Mouse (Mus musculus) heart, postnatal 0 days (tissue): ENCODE data around the gene Nectin2.
"Not testable (repeated sequence)": the region's sequence is repeated elsewhere in the genome, so short reads cannot be mapped to it uniquely, and the experiment has no call there.

Experiments used
- CTCF ChIP-seq: IDR thresholded peaks from 2 replicates; pipeline ENCODE4 v1.5.1; 2016; ENCODE audit warnings: antibody characterized with exemption, control low read depth, low read depth
- EP300 ChIP-seq: IDR thresholded peaks from 2 replicates; pipeline ENCODE4 v1.6.1; 2016; ENCODE audit warnings: antibody characterized with exemption, low read depth

DNA sequence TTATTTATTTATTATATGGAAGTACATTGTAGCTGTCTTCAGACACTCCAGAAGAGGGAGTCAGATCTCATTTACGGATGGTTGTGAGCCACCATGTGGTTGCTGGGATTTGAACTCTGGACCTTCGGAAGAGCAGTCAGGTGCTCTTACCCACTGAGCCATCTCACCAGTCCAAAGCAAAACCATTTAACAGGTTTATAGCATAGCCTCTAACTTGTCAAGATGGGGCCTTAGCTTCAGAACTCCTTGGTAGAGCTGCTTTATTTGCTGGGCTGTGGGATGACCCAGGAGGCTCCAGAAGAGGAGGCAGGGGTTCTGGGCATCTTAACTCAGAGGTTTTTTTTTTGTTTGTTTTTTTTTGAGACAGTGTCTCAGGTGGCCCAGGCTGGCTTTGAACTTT, 41.2 kb upstream of the Nectin2 start:
- TF ChIP-seq CTCF, EP300: not testable (repeated sequence)
